21 mouse cellular contexts compared by ENCODE assay signal in genomic region chr14:71671994-71672393, GRCm38 (mm10).
DNase-seq lines count a peak whose midpoint lies in the region; ATAC-seq and TF ChIP-seq lines count a peak whose summit lies in the region.
"Had no signal": no experiment of that assay in that cellular context is flagged by ENCODE, and none has a peak within 500 bp of the region (broad histone marks: within the 10 kb centered on the region; RNA-seq: fewer than 3 reads in every experiment).

No protein-coding gene starts in this region.

- 51% methylated on average over 2 of the region's 2 CpGs for WGBS in hindbrain, postnatal 0 days
- 61% methylated on average over 2 of the region's 2 CpGs for WGBS in hindbrain, embryonic 13.5 days
- WGBS in midbrain, embryonic 15.5 days = 45% methylated on average over 2 of the region's 2 CpGs
- 37% methylated on average over 2 of the region's 2 CpGs for WGBS in midbrain, embryonic 16.5 days

- no peak overlapping the region for H3K9ac ChIP-seq in hindbrain, postnatal 0 days (replicated peaks; ENCODE audit: low read length)
- H3K9ac ChIP-seq in hindbrain, embryonic 13.5 days = no peak overlapping the region
- H3K9ac ChIP-seq in midbrain, embryonic 15.5 days = no peak overlapping the region
- no peak overlapping the region; the same call in 1 of the 2 replicates for H3K9ac ChIP-seq in midbrain, embryonic 16.5 days (ENCODE audit: low read depth, low read length)
- H3K9ac ChIP-seq: embryonic facial prominence, embryonic 13.5 days; forebrain, embryonic 12.5 days; forebrain, embryonic 15.5 days; hindbrain, embryonic 14.5 days had no signal

- H3K4me2 ChIP-seq in hindbrain, postnatal 0 days (ENCODE audit: low read depth, low read length) = no peak overlapping the region
- no peak overlapping the region for H3K4me2 ChIP-seq in hindbrain, embryonic 13.5 days
- H3K4me2 ChIP-seq in midbrain, embryonic 15.5 days = no peak overlapping the region
- no peak overlapping the region for H3K4me2 ChIP-seq in midbrain, embryonic 16.5 days (ENCODE audit: low read length)
- H3K4me2 ChIP-seq: embryonic facial prominence, embryonic 13.5 days; forebrain, embryonic 12.5 days; forebrain, embryonic 15.5 days; heart, embryonic 11.5 days; hindbrain, embryonic 14.5 days had no signal

- peak; percentile 10 for DNase-seq in hindbrain, postnatal 0 days (ENCODE audit: low spot score)
- DNase-seq in brain, embryonic 14.5 days (ENCODE audit: low read depth) = peak; percentile 23
- no peak for DNase-seq in thymus, postnatal 25 days
- DNase-seq: adrenal gland, adult 2 months; adrenal gland, postnatal 14 days; cerebellum, adult 8-10 months; embryo, embryonic 11 days; gastrocnemius, adult 2 months; gastrocnemius, postnatal 14 days; heart, adult 11 months had no signal

- no peaks in the 10 kb centered on the region for H3K9me3 ChIP-seq in hindbrain, postnatal 0 days (ENCODE audit: low read length)
- H3K9me3 ChIP-seq in hindbrain, embryonic 13.5 days = no peaks in the 10 kb centered on the region
- H3K9me3 ChIP-seq in midbrain, embryonic 15.5 days = no peaks in the 10 kb centered on the region
- no peaks in the 10 kb centered on the region for H3K9me3 ChIP-seq in midbrain, embryonic 16.5 days (replicated peaks; ENCODE audit: control insufficient read depth, low read length, poor library complexity, severe bottlenecking)
- H3K9me3 ChIP-seq: embryonic facial prominence, embryonic 10.5 days; embryonic facial prominence, embryonic 13.5 days; forebrain, embryonic 12.5 days; forebrain, embryonic 15.5 days had no signal

- H3K27me3 ChIP-seq in hindbrain, postnatal 0 days (ENCODE audit: insufficient read depth, low read length) = no peaks in the 10 kb centered on the region
- no peaks in the 10 kb centered on the region for H3K27me3 ChIP-seq in hindbrain, embryonic 13.5 days
- H3K27me3 ChIP-seq in midbrain, embryonic 15.5 days (replicated peaks) = no peaks in the 10 kb centered on the region
- H3K27me3 ChIP-seq in midbrain, embryonic 16.5 days (ENCODE audit: control insufficient read depth, insufficient read depth, low read depth, low read length) = no peaks in the 10 kb centered on the region
- H3K27me3 ChIP-seq: forebrain, embryonic 12.5 days; forebrain, embryonic 15.5 days had no signal

- H3K27ac ChIP-seq in hindbrain, postnatal 0 days = no peak overlapping the region; the same call in 1 of the 2 replicates
- no peak overlapping the region for H3K27ac ChIP-seq in hindbrain, embryonic 13.5 days
- peak overlapping the region; percentile 28; the same call in 1 of the 2 replicates for H3K27ac ChIP-seq in midbrain, embryonic 15.5 days
- H3K27ac ChIP-seq in midbrain, embryonic 16.5 days (ENCODE audit: low read length) = no peak overlapping the region
- H3K27ac ChIP-seq: embryonic facial prominence, embryonic 10.5 days; embryonic facial prominence, embryonic 13.5 days; forebrain, embryonic 12.5 days; forebrain, embryonic 15.5 days; gastrocnemius, adult 2 months; hindbrain, embryonic 14.5 days had no signal

- no peak for ATAC-seq in hindbrain, postnatal 0 days
- no peak for ATAC-seq in hindbrain, embryonic 13.5 days (ENCODE audit: low FRiP score)
- ATAC-seq in midbrain, embryonic 15.5 days (replicated peaks) = no peak
- no peak for ATAC-seq in midbrain, embryonic 16.5 days
- ATAC-seq: CD4-positive, CD25-positive, alpha-beta regulatory T cell, adult 4 months; forebrain, embryonic 15.5 days had no signal

- no peak for TF ChIP-seq POLR2A in brain, embryonic 14.5 days (IDR thresholded peaks at IDR 0.05; ENCODE audit: borderline replicate concordance, extremely low read depth, insufficient read depth, insufficient read length, poor library complexity, severe bottlenecking)

- no peak overlapping the region for H3K4me3 ChIP-seq in hindbrain, postnatal 0 days (ENCODE audit: low read length)
- H3K4me3 ChIP-seq in hindbrain, embryonic 13.5 days = no peak overlapping the region
- H3K4me3 ChIP-seq in midbrain, embryonic 15.5 days = no peak overlapping the region
- no peak overlapping the region for H3K4me3 ChIP-seq in midbrain, embryonic 16.5 days (ENCODE audit: low read depth, low read length)
- H3K4me3 ChIP-seq: embryonic facial prominence, embryonic 10.5 days; embryonic facial prominence, embryonic 13.5 days; erythroblast, embryonic 14.5 days; forebrain, embryonic 12.5 days; forebrain, embryonic 15.5 days; gastrocnemius, adult 2 months had no signal

- no peaks in the 10 kb centered on the region for H3K36me3 ChIP-seq in hindbrain, postnatal 0 days (ENCODE audit: insufficient read depth, low read length)
- H3K36me3 ChIP-seq in hindbrain, embryonic 13.5 days = no peaks in the 10 kb centered on the region
- no peaks in the 10 kb centered on the region for H3K36me3 ChIP-seq in midbrain, embryonic 15.5 days (replicated peaks)
- no peaks in the 10 kb centered on the region for H3K36me3 ChIP-seq in midbrain, embryonic 16.5 days (ENCODE audit: control insufficient read depth, insufficient read depth, low read length)
- H3K36me3 ChIP-seq: embryonic facial prominence, embryonic 10.5 days; embryonic facial prominence, embryonic 13.5 days; forebrain, embryonic 12.5 days; forebrain, embryonic 15.5 days had no signal

- no peaks in the 10 kb centered on the region for H3K4me1 ChIP-seq in hindbrain, postnatal 0 days (ENCODE audit: insufficient read depth, low read length)
- H3K4me1 ChIP-seq in hindbrain, embryonic 13.5 days (replicated peaks) = peaks cover 6% of the 10 kb centered on the region; the same call in 1 of the 2 replicates
- H3K4me1 ChIP-seq in midbrain, embryonic 15.5 days = peaks cover 18% of the 10 kb centered on the region
- peaks cover 4% of the 10 kb centered on the region for H3K4me1 ChIP-seq in midbrain, embryonic 16.5 days (ENCODE audit: control insufficient read depth, insufficient read depth, low read length)
- H3K4me1 ChIP-seq: embryonic facial prominence, embryonic 13.5 days; forebrain, embryonic 12.5 days had no signal

- TF ChIP-seq CTCF in hindbrain, postnatal 0 days (IDR thresholded peaks at IDR 0.05; ENCODE audit: low read depth) = peak; percentile 14; the same call in 1 of the 2 replicates
- TF ChIP-seq CTCF in brain, embryonic 14.5 days (IDR thresholded peaks at IDR 0.05; ENCODE audit: borderline replicate concordance, extremely low read depth, insufficient read depth, insufficient read length) = 0 out of 2 replicates have a peak, but pooled peaks have one; percentile 2
